Mouse (Mus musculus) intestine, embryonic 15.5 days (tissue): Measurements from ENCODE around the gene Rps6kc1. TPM values are rescaled to one million over a fixed set of nuclear protein-coding genes. Genes with fewer than 3 reads are reported as not detected.

Experiments
- ATAC-seq: fragments of 200-750 bp; cut with Nextera tagmentation; 2 replicates; pipeline ENCODE4 v1.8.0; 2017; ENCODE audit warnings: moderate TSS enrichment, moderate library complexity
- H3K27ac ChIP-seq: fragments of 300-500 bp; sonication (generic); 2 replicates; pipeline ENCODE4 v1.5.1; 2015; ENCODE audit warnings: mild to moderate bottlenecking, inconsistent platforms
- H3K27me3 ChIP-seq: fragments of 300-500 bp; sonication (generic); replicated peaks from 2 replicates; pipeline ENCODE4 v1.6.1; 2015; ENCODE audit warnings: inconsistent platforms
- H3K36me3 ChIP-seq: fragments of 300-500 bp; sonication (generic); 2 replicates; pipeline ENCODE4 v1.6.1; 2015; ENCODE audit warnings: inconsistent platforms
- H3K4me1 ChIP-seq: fragments of 300-500 bp; sonication (generic); replicated peaks from 2 replicates; pipeline ENCODE4 v1.6.1; 2015; ENCODE audit warnings: inconsistent platforms
- H3K4me2 ChIP-seq: fragments of 300-500 bp; sonication (generic); replicated peaks from 2 replicates; pipeline ENCODE4 v1.6.1; 2015; ENCODE audit warnings: mild to moderate bottlenecking, inconsistent platforms
- H3K4me3 ChIP-seq: fragments of 300-500 bp; sonication (generic); replicated peaks from 2 replicates; pipeline ENCODE4 v1.5.1; 2015; ENCODE audit warnings: inconsistent platforms
- H3K9ac ChIP-seq: fragments of 300-500 bp; sonication (generic); 2 replicates; pipeline ENCODE4 v1.6.1; 2015; ENCODE audit warnings: inconsistent platforms
- H3K9me3 ChIP-seq: fragments of 300-500 bp; sonication (generic); 2 replicates; pipeline ENCODE4 v1.6.1; 2016; ENCODE audit warnings: inconsistent platforms
- WGBS: fragments of 180-500 bp; shearing (Covaris S2); methylation state at CpG from one replicate; pipeline ENCODE4 v1.1.7; 2015; 5-methylcytosine and 5-hydroxymethylcytosine counted together
- polyA plus RNA-seq: library from polyadenylated mRNA; unstranded; fragments of >200 nt; fragmentation: Nextera tagmentation; extraction: Ambion mirVana; gene quantifications from 2 replicates; pipeline ENCODE4 v1.2.1, GENCODE M21; 2015

Rps6kc1 gene
- polyA plus RNA-seq, 1 experiment from 2014 or later = 12.1 TPM

- no peak overlapping the region for H3K9ac ChIP-seq
- no peaks in the 10 kb centered on the region for H3K9me3 ChIP-seq
- WGBS = 86% methylated on average over 7 of the region's 7 CpGs
Measured at GRCm38 (mm10) chr1:190655651-190656050, 255.9 kb downstream of the Rps6kc1 start.

GRCm38 (mm10) chr1:190655081-190655480, 256.5 kb downstream of the Rps6kc1 start:
- WGBS = 86% methylated on average over 7 of the region's 7 CpGs

More at GRCm38 (mm10) chr1:190655651-190656050, 255.9 kb downstream of the Rps6kc1 start:
- ATAC-seq = no peak
- Histone ChIP-seq H3K4me1 (no peaks in the 10 kb centered on the region), H3K4me3 (no peak overlapping the region), H3K4me2 (no peak overlapping the region), H3K27ac (no peak overlapping the region), H3K27me3 (no peaks in the 10 kb centered on the region), H3K36me3 (no peaks in the 10 kb centered on the region)

GRCm38 (mm10) chr1:190654694-190655001, 256.9 kb downstream of the Rps6kc1 start:
- H3K9ac ChIP-seq = no peak overlapping the region
- H3K4me2 ChIP-seq = no peak overlapping the region
- no peaks in the 10 kb centered on the region for H3K36me3 ChIP-seq
- 79% methylated on average over 6 of the region's 6 CpGs for WGBS
- H3K4me1 ChIP-seq = no peaks in the 10 kb centered on the region
- H3K27ac ChIP-seq = no peak overlapping the region
- no peaks in the 10 kb centered on the region for H3K9me3 ChIP-seq
- ATAC-seq = no peak
- no peak overlapping the region for H3K4me3 ChIP-seq
- H3K27me3 ChIP-seq = no peaks in the 10 kb centered on the region

More at GRCm38 (mm10) chr1:190655081-190655480, 256.5 kb downstream of the Rps6kc1 start:
- H3K9ac ChIP-seq = no peak overlapping the region
- H3K27me3 ChIP-seq = no peaks in the 10 kb centered on the region
- no peak overlapping the region for H3K4me3 ChIP-seq
- H3K36me3 ChIP-seq = no peaks in the 10 kb centered on the region
- no peaks in the 10 kb centered on the region for H3K9me3 ChIP-seq
- ATAC-seq = no peak
- no peaks in the 10 kb centered on the region for H3K4me1 ChIP-seq
- no peak overlapping the region for H3K27ac ChIP-seq
- no peak overlapping the region for H3K4me2 ChIP-seq

GRCm38 (mm10) chr1:190653989-190654693, 257.4 kb downstream of the Rps6kc1 start:
- H3K27me3 ChIP-seq = no peaks in the 10 kb centered on the region
- no peak overlapping the region for H3K4me2 ChIP-seq
- H3K4me1 ChIP-seq = no peaks in the 10 kb centered on the region
- H3K9ac ChIP-seq = no peak overlapping the region
- no peaks in the 10 kb centered on the region for H3K9me3 ChIP-seq
- no peaks in the 10 kb centered on the region for H3K36me3 ChIP-seq
- WGBS = 89% methylated on average over 20 of the region's 20 CpGs
- no peak for ATAC-seq
- no peak overlapping the region for H3K27ac ChIP-seq
- H3K4me3 ChIP-seq = no peak overlapping the region

- Histone ChIP-seq H3K4me1 (no peaks in the 10 kb centered on the region), H3K36me3 (no peaks in the 10 kb centered on the region), H3K4me3 (no peak overlapping the region), H3K27me3 (no peaks in the 10 kb centered on the region), H3K4me2 (no peak overlapping the region), H3K9ac (no peak overlapping the region), H3K9me3 (no peaks in the 10 kb centered on the region), H3K27ac (no peak overlapping the region)
- no peak for ATAC-seq
- 76% methylated on average over 6 of the region's 6 CpGs for whole genome bisulfite sequencing
Measured at GRCm38 (mm10) chr1:190653081-190653480, 258.5 kb downstream of the Rps6kc1 start.

Other genes with a start within 250 kb of the Rps6kc1 start
- gene Angel2, start 13.3 kb upstream of the Rps6kc1 start, polyA plus RNA-seq = 36.2 and 40.2 TPM in 2 replicates
- 15.6 and 19.1 TPM in 2 replicates for gene Vash2, start 67.5 kb upstream of the Rps6kc1 start, polyA plus RNA-seq
- gene Flvcr1, start 114.4 kb upstream of the Rps6kc1 start, polyA plus RNA-seq = 9.8 and 10.7 TPM in 2 replicates
- not detected in 2 replicates for gene Spata45, start 124.9 kb upstream of the Rps6kc1 start, polyA plus RNA-seq
- 11.9 and 12.6 TPM in 2 replicates for gene Tatdn3, start 151.2 kb upstream of the Rps6kc1 start, polyA plus RNA-seq
- 17.0 and 18.8 TPM in 2 replicates for gene Nsl1, start 151.2 kb upstream of the Rps6kc1 start, polyA plus RNA-seq
- gene Batf3, start 186.1 kb upstream of the Rps6kc1 start, polyA plus RNA-seq = 7.2 and 10.5 TPM in 2 replicates